Mouse (Mus musculus): ENCODE measurements around the gene Peak1.
"Not testable (repeated sequence)": the region's sequence is repeated elsewhere in the genome, so short reads cannot be mapped to it uniquely, and the experiment has no call there.

The Peak1 gene

GRCm38 (mm10) chr9:56417948-56418737, at the start of gene Peak1, which contains the start of gene Hmg20a:
Gene Peak1 (minus strand): TSS chr9:56418067.
Gene Hmg20a (plus strand): TSS chr9:56418609.
- DNase-seq (ENCODE audit: low spot score), result peak; percentile 100

- no peak for DNase-seq (ENCODE audit: low spot score)
These were observed 48.4 kb upstream of the Peak1 start for GRCm38 (mm10) chr9:56466251-56466650.

GRCm38 (mm10) chr9:56464863-56465654, 47.2 kb upstream of the Peak1 start:
- peak; percentile 20 for DNase-seq (ENCODE audit: low spot score)

GRCm38 (mm10) chr9:56463686-56464515, 46.0 kb upstream of the Peak1 start:
- DNase-seq (ENCODE audit: low spot score), result no peak

- no peak for DNase-seq (ENCODE audit: low spot score)
These were observed 45.2 kb upstream of the Peak1 start for GRCm38 (mm10) chr9:56463046-56463445.

GRCm38 (mm10) chr9:56462606-56463005, 44.7 kb upstream of the Peak1 start:
- DNase-seq (ENCODE audit: low spot score), result peak; percentile 10

- no peak for DNase-seq (ENCODE audit: low spot score)
These were observed 43.1 kb upstream of the Peak1 start for GRCm38 (mm10) chr9:56460987-56461386.

- DNase-seq (ENCODE audit: low spot score), result no peak
These were observed 38.6 kb upstream of the Peak1 start for GRCm38 (mm10) chr9:56456426-56456825.

- no peak for DNase-seq (ENCODE audit: low spot score)
These were observed 35.4 kb upstream of the Peak1 start for GRCm38 (mm10) chr9:56453038-56453815.

- no peak for DNase-seq (ENCODE audit: low spot score)
These were observed 33.7 kb upstream of the Peak1 start for GRCm38 (mm10) chr9:56451570-56451969.

- no peak for DNase-seq (ENCODE audit: low spot score)
These were observed 21.8 kb upstream of the Peak1 start for GRCm38 (mm10) chr9:56439699-56440098.

GRCm38 (mm10) chr9:56437300-56437892, 19.5 kb upstream of the Peak1 start:
- DNase-seq (ENCODE audit: low spot score), result not testable (repeated sequence)

GRCm38 (mm10) chr9:56435821-56436526, 18.1 kb upstream of the Peak1 start:
- no peak for DNase-seq (ENCODE audit: low spot score)

- DNase-seq (ENCODE audit: low spot score), result no peak
These were observed 7.0 kb upstream of the Peak1 start for GRCm38 (mm10) chr9:56424861-56425260.

- DNase-seq (ENCODE audit: low spot score), result no peak
These were observed 4.1 kb upstream of the Peak1 start for GRCm38 (mm10) chr9:56421991-56422390.

GRCm38 (mm10) chr9:56420892-56421601, 3.2 kb upstream of the Peak1 start:
- DNase-seq (ENCODE audit: low spot score), result no peak

GRCm38 (mm10) chr9:56420236-56420635, 2.4 kb upstream of the Peak1 start:
- DNase-seq (ENCODE audit: low spot score), result no peak

- peak; percentile 65 for DNase-seq (ENCODE audit: low spot score)
These were observed 922 bp upstream of the Peak1 start for GRCm38 (mm10) chr9:56418738-56419239.

GRCm38 (mm10) chr9:56417415-56417947, 386 bp downstream of the Peak1 start:
- peak; percentile 88 for DNase-seq (ENCODE audit: low spot score)

All from ovary, postnatal 36 days (tissue).